Mouse (Mus musculus): ENCODE measurements around the gene Wdr34.

The Wdr34 gene

DNA sequence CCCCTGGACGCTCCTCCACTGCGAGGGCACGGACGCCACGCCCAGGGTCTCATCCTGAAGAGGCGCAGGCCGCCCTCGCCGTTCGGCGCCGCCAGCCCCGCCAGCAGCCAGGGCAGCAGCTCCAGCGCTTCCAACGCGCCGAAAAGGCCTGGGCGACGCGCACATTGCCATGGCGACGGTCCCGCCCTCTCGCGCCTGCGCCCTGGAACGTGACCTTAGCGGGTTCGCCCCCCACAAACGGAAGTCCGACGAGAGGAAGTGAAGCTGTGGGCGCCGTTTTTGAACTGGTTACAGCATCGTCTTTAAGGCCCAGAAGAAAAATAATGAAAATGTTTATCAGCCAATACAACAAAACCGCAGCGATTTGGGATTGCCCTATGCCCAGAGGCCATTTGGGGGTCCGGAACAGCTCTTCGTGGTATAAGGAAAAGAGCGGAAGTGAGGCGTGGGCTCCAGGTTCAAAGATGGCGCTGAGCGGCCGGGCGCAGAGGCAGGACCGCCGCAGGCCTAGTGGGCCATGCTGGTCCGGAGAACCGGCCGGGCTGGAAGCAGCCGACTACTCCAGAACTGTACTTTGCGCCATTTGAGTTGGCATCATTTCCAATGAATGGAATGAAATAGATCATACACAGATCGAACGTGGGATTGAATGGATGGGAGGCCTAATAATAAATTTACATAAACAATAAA, at the start of gene Wdr34:
Gene Wdr34 (minus strand): TSS at position 183 of the 690 bp plus-strand sequence.
- DNase-seq (ENCODE audit: extremely low spot score), result peak; percentile 99

GRCm38 (mm10) chr2:30095882-30096527, 47.3 kb upstream of the Wdr34 start:
- DNase-seq (ENCODE audit: extremely low spot score), result peak; percentile 43

DNA sequence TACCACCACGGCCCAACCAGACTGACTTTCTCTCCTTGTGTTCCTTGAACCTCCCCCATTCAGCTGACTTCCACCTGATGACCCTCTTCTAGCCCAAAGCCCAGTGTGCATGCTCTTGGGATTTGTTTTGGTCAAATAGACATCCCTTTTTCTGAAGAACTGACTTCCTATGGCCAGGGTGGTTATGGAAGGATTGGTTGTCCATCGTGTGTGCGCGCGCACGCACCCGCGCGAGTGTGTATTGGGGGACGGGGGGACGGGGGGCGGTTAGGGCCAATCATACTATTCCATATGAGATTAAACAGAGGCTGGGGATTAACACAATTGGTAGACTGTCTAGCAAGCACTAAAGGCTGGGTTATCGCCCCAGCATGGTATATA, 45.5 kb upstream of the Wdr34 start:
- DNase-seq (ENCODE audit: extremely low spot score), result no peak

GRCm38 (mm10) chr2:30093471-30094207, 45.0 kb upstream of the Wdr34 start, which contains the start of gene Zdhhc12:
Gene Zdhhc12 (minus strand): TSS chr2:30093648.
- peak; percentile 97 for DNase-seq (ENCODE audit: extremely low spot score)

DNA sequence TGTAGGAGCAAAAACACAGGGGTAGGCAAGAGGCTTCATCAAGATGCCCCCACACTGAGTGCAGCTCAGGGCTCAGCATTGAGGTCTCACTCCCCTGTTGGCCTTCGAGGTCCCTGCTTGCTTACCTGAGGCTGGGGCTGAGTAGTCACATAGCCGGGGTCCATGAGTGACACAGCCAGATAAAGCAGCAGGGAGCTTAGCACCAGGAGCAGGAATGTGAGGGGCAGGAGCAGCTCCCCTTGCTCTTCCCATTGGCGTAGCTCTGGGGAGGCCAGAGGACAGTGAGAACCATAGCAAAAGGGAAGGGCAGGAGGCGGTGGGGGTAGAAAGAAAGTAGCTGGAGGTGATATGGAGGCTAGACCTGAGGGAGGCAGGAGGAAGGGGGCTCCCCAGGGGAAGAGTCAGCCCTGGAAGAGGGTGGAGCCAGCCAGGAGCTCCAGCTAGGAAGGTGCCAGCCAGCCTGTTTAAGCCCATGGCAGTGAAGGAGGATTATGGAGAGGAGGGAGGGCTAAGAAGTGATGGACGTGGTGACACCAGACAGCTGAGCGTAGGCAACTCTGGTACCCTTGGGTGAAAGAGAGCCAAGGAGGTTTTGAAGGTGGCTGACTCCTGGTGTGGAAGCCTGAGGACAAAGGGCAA, 43.7 kb upstream of the Wdr34 start:
- DNase-seq (ENCODE audit: extremely low spot score), result no peak

DNA sequence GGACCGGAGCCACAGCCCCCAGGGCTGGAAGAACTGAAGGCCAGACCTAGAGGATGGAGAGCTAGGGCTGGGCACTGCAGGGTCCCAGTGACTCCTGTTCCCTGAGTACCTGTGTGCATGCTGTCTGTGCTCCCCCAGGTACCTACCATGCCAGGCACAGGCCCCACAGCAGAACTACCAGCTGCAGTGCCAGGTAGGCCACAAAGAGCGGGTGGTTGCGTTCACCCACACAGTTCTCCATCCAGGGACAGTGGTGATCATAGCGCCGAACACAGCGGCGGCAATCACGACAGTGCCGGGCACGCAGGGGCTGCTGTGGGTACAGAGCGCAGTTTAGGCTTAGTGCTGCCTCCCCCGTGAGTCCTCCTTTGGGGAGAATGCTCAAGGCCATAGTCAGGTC, 42.8 kb upstream of the Wdr34 start:
- DNase-seq (ENCODE audit: extremely low spot score), result no peak

GRCm38 (mm10) chr2:30087310-30087709, 38.6 kb upstream of the Wdr34 start:
- DNase-seq (ENCODE audit: extremely low spot score), result no peak

DNA sequence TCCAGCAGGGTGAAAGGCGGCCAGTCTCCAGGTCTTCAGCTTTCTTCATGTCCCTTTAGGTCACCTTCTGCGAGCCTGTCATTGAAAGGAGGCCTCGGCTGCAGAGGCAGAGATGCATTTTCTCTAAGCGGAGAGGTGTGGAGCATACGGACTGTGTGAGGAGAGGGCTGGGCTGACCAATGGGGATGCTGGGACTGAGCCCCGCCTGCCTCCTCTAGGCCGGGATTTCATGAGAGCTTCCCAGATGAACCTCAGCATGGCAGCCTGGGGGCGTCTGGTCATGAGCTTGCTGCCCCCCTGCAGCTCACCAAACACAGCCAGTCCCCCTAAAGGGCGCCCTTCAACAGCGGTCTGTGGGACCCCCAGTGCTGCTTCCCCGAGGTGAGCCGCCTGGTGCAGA, 36.0 kb upstream of the Wdr34 start:
- DNase-seq (ENCODE audit: extremely low spot score), result no peak

DNA sequence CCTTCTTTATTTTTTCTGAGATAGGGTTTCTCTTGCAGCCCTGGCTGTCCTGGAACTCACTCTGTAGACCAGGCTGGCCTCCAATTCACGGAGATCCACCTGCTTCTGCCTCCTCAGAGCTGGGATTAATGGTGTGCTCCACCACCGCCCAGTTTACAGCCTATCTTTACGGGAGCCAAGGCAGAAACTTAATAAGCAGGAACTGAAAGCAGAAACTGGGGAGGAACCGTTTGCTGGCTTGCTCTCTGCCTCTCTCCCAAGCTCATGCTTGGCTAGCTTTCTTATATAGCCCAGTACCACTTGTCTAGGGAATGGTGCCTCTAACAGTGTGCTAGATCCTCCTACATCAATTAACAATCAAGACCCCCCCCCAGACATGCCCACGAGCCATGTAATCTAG, 35.4 kb upstream of the Wdr34 start:
- DNase-seq (ENCODE audit: extremely low spot score), result no peak

- no peak for DNase-seq (ENCODE audit: extremely low spot score)
Measured at GRCm38 (mm10) chr2:30080181-30080800, 31.6 kb upstream of the Wdr34 start.

DNA sequence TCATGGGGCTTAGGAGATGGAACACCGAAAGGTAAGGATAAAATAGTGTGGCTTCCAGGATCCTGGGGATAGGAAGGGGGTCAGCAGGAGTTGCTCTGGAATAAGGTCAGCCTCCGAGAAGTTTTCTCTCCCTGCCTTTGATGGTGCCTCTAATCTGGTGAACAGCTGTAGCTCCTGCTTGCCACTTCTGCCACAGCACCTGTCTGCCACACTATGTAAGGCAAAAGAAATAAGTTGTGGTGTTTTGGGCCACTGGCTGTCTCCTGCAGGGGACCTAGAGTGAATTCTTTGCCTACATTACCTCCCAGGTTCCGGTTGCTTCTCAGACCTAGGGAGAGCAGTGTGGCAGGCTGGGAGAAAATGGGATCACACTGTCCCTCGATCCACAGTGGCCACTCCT, 30.1 kb upstream of the Wdr34 start:
- no peak for DNase-seq (ENCODE audit: extremely low spot score)

GRCm38 (mm10) chr2:30078349-30078712, 29.6 kb upstream of the Wdr34 start:
- DNase-seq (ENCODE audit: extremely low spot score), result no peak

DNA sequence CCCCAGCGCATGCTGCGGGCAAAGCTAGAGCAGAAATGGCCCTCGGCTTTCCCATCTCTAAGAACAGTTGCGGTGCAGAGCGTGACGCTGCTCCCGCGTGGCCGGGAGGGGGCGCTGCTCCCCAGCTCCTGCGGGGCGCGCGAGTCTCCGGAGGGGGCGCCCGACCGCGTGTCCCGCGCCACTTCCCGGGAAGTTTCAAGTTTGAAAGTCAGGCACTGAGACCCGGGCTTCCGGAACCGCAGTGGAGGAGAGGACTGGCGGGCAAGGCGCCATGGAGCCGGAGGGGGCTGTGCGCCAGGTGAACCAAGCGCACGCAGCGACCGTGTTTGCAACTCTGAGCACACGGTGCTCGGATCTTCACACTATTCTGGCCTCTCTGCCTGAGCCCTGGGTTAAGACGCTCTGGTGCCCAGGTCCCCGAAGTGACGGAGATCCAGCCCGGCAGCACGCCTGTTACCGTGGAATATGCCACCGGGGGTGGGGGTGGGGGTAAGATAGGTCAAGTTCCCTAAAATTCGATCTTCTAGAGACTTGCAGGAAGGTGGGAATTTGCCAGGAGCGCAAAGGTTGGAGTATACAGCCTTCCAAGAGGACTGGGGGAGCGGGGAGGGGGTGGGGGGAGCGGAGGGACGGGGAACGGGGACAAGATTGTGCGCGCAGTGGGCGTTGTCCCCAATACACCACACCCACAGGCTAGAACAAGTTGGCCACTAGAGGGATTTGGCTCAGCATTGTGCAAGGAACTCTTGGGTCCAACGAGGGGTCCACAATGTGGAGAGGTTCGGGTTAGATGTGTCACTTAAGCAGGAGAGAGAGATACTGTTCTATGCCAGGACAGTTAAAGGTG, 29.0 kb upstream of the Wdr34 start, which contains the start of gene Pkn3:
Gene Pkn3 (plus strand): TSS at position 183 of the 847 bp plus-strand sequence.
- DNase-seq (ENCODE audit: extremely low spot score), result peak; percentile 90

GRCm38 (mm10) chr2:30076959-30077358, 28.3 kb upstream of the Wdr34 start:
- no peak for DNase-seq (ENCODE audit: extremely low spot score)

- no peak for DNase-seq (ENCODE audit: extremely low spot score)
Measured at GRCm38 (mm10) chr2:30076439-30076838, 27.8 kb upstream of the Wdr34 start.

DNA sequence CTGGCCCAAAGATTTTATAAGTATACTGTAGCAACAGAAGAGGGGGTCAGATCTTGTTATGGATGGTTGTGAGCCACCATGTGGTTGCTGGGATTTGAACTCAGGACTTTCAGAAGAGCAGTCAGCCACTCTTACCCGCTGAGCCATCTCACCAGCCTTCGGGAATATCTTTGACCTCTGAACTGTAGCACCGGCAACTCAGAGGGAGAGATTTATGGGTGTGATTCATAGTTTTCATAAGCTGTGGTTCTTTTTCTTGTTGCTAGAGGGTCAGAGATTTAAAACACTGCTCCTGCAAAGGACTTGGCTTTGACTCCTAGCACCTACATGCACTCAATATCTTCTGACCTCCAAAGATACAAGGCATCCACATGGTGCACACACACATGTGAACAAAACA, 26.9 kb upstream of the Wdr34 start:
- no peak for DNase-seq (ENCODE audit: extremely low spot score)

DNA sequence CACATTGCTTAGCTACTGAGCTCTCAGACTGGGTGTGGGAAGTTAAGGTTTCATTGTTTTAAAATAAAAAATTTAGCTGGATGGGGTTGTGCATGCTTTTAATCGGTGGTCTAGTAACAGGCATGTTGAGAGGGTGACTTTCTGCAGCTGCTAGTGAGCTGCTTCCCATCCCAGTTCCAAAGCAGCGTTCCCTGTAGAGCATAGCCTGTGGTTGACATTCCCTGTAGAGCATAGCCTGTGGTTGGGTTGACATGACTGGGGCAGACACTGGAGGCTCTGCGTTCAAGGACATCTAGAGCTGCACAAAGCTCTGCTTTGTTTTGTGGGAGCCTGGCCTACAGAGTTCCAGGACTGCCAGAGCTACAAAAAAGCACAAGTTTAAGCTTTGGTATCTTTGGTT, 24.6 kb upstream of the Wdr34 start:
- no peak for DNase-seq (ENCODE audit: extremely low spot score)

DNA sequence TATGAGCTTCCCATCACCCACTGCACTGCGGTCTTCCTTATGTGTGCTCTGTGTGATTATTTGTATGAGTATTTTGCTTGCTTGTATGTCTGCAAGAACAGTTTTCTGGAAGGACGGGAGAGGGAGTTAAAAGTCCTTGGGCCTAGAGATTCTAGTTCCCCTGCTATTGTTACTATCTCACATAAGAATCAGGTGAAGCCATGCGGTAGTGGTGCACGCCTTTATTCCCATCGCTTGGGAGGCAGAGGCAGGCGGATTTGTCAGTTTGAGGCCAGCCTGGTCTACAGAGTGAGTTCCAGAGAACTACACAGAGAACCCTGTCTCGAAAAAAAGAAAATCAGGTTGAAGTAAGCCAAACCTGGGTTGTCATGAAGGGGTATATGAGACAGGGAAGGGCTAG, 24.2 kb upstream of the Wdr34 start:
- no peak for DNase-seq (ENCODE audit: extremely low spot score)

- no peak for DNase-seq (ENCODE audit: extremely low spot score)
Measured at GRCm38 (mm10) chr2:30067962-30068361, 19.3 kb upstream of the Wdr34 start.

DNA sequence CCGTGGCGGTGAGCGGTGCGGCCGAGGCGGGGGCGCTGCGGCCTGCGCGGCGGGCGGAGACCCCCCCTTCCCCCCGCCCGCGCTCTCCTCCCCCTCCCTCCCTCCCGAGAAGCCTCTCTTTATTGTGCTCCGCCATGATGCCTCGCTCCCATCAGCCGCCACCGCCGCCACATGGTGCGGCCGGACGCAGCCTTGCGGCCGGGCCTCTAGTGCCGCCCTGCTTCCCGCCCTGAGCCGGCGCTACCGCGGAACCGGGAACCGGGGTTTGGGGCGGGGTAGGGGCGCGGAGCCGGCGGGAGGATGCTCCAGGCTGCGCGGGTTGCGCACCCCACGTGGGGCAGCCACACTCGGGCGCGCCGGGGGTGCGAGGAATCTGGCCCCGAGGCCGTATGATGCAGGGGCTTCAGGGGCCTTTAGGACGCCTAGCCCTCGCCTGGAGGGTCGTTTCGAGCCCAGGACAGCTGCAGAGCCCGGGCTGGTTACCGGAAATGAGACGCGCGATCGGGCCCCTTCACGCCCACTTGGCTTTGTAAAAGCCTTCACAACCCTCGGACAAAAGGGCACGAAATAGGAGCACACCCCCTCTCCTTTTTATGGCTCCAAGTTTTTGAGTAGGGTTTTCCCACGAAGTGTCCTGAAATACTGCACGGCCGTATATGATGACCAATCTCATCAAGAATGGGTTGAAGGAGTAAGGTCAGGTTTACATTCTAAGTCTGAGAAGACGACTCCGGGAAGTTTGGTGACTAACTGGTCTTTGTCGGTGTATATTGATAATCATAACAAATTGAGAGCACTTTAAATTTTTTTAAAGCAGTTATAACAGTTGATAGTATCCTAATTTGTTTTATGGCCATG, 18.6 kb upstream of the Wdr34 start:
- DNase-seq (ENCODE audit: extremely low spot score), result peak; percentile 70
